Mouse (Mus musculus) kidney, adult 11 months (tissue): ENCODE results near the gene Tspan4.

Source experiments
- DNase-seq: peaks from one replicate; pipeline ENCODE4 v3.0.0; 2022

The Tspan4 gene

GRCm38 (mm10) chr7:141510196-141510595, 35.2 kb downstream of the Tspan4 start:
- DNase-seq: no peak

DNA sequence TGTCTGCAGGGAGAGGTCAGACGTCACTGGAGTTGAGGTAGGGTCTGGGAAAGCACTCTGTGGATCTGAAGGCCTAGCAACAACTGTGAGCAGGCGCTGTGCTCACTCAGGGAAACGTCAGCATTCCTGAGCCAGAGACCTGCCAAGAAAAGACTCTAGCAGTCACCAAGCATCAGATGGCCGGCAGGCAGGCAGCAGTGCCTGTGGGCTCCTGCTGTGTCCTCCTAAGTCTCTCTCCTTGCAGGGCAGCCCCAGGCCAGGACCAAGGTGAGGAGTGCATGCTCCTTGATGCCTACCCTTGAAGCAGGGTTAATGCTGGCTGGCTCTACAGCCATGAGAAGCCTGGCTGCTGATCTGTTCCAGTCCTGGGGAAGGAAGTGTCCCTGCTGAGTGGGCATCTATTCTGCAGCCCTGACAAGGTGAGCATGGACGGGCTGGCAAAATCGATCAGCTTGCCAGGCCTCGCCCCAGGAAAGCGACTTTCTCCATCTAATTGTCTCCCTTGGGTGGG, 35.7 kb downstream of the Tspan4 start:
- no peak for DNase-seq

DNA sequence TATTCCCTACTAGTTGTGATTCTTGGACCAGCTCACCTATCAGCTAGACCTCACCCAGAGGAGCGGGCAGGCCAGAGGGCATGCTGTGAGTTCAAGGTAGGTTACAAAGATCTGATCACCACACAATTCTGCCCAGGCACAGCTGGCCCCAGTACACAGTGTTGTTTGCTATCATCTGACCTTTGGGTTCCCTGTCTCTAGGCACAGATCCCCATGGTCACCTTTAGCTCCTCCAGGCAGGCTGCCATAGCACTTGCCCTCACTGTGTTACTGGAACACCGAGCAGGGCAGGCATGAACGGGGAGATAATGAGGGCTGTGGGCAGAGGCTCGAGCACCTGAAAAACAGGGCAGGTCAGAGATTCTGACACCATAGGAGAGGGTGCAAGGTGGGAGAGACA, 42.6 kb downstream of the Tspan4 start:
- no peak for DNase-seq

- no peak for DNase-seq
These were observed 43.3 kb downstream of the Tspan4 start for GRCm38 (mm10) chr7:141518296-141518695.

DNA sequence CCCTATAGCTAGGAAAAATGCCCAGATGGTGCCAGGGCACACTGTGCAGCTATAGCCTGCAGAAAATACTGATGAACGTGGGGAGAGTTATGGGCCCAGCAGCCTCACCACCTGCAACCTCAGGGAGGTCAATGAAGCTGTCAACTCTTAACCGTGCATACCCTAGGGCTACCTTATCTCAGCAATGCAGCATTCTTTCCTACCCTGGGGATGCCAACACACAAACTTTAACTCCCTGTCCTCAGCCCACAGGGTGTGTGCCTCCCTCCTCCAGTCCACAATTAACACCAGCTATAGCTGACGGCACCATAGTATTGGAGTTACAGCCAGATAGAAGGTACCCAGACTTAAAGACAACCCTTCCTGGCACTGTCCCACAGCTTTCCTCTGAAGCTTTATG, 43.9 kb downstream of the Tspan4 start:
- DNase-seq: no peak

DNA sequence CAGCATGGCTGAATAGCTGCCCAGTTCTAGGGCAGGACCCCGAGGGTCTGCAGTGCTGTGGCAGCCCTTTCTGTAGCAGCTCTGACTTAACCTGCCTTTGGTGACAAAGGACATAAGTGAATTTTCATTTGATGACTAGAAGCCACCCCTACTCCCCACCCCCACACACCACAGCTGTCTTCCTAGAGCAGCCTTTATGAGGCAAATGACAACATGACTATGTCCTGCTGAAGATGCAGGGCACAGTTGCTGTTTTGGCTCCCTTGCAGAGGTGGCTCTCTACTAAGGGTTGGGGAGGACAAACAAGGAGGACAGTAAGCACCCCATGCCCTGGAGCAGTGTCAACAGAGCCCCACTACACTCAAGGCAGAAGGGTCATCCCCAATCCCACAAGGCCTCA, 44.8 kb downstream of the Tspan4 start:
- no peak for DNase-seq

GRCm38 (mm10) chr7:141523007-141523406, 48.0 kb downstream of the Tspan4 start:
- DNase-seq: no peak

DNA sequence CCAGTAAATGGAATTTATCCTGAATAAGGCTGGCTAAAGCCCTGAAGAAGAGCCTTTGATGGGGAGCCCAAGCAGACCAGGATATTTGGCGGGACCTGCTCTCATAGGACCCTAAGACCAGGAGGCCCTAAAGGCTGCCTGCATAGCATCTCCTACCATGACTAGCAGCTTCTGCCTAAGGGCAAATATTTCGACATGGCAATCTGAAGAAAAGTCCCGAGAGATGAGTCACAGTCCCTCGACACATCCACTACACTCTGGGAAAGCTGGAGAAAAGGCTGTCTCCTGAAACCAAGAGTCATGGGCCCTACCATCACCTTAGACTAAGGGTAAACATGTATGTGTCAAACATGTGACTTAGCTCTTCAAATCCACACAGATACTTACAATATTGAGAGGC, 49.2 kb downstream of the Tspan4 start:
- DNase-seq: no peak

DNA sequence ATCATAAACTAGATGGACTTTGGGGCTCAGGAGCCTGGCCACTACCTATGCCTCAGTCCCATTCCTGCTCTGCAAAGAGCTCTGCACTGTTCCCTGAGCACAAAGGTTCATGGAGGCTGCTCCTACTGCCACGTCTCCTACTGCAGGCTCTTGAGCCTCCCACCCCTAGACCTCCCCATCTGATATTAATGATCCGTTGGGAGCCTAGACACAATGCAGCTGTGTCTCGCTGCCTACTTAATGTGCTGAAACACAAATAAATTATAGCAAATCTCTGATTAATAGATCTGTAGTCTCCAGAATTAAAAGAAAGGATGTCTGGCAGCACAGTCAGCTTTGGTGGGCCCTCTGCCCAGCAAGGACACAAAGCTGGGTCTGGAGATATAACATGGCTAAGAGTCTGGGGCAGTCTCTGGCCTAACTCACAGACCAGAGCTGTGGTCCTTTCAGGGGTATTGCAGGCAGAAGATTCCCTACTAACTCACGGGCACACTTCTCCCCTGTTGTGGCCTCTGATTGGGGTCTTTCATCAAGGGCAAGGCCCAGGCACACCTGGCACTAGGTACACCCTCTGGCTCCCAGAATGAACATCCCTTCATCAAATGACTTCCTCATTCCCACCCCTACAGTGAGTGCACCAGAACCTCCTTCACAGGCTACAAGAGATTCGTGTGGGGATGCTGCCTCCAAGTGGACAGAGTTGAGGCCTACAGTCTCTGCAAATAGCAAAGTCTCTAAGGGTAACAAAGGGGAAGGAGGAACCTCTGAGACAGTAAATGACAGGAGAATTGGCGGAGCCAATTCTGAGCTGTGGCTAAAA, 49.9 kb downstream of the Tspan4 start:
- DNase-seq: peak; percentile 55

GRCm38 (mm10) chr7:141525580-141525925, 50.5 kb downstream of the Tspan4 start:
- DNase-seq: no peak

DNA sequence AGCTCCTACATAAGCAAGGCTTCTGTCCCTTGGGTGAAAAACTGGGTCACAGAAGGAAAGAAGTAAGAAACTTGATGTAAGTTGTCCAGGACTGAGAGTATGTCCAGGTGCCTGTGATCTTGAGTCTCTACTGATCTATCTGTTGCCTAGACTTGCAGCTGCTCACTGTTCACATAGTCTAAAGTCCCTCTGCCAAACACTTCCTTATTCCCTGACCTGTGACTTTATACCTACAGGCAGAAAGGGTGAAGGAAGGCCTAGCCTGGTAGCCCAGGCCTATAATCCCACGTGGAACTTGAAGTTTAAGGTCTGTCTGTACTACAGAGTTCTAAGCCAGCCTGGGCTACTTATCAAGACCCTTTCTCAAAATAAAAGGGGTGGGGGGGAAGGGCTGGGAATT, 60.5 kb downstream of the Tspan4 start:
- DNase-seq: no peak

- peak; percentile 17 for DNase-seq
These were observed 64.0 kb downstream of the Tspan4 start for GRCm38 (mm10) chr7:141538852-141539555.

- peak; percentile 98 for DNase-seq
These were observed 64.7 kb downstream of the Tspan4 start, which contains the start of gene Chid1 for GRCm38 (mm10) chr7:141539556-141540311. Chid1 (minus strand) TSS chr7:141539857.

- peak; percentile 36 for DNase-seq
These were observed 65.5 kb downstream of the Tspan4 start for GRCm38 (mm10) chr7:141540312-141541081.

- no peak for DNase-seq
These were observed 66.6 kb downstream of the Tspan4 start for GRCm38 (mm10) chr7:141541681-141542080.

DNA sequence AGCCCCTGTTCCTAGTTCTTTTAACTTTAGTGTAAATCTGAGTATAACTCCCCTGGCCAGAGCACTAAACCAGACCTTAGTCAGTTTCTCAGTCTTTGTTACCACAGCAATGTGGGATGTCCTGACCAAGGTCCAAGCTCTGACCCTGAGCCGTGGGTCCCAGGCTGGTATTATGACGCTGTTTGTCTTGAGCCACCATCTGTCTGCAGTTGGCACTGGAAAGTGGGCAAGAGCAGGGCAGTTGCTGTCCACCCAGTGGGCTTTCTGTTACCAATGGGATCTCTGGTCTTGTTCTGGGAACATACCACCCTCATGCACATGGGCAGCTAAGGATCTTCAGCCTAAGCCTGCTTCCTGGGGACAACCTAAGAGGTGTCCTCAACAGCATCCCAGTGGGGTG, 67.5 kb downstream of the Tspan4 start:
- no peak for DNase-seq
